Mouse (Mus musculus) bone marrow, adult 2 months (tissue): ENCODE measurements around the gene Cd80. TPM values are rescaled to one million over a fixed set of nuclear protein-coding genes. Genes with fewer than 3 reads are reported as not detected.

Experiments
- H3K27ac ChIP-seq: fragments of 200-500 bp; 2 replicates; pipeline ENCODE4 v1.5.1; 2012; ENCODE audit warnings: low read depth, mild to moderate bottlenecking, control low read depth, inconsistent platforms, low read length; ENCODE audit not compliant: control insufficient read depth, poor library complexity, insufficient read depth
- H3K4me1 ChIP-seq: fragments of 200-500 bp; 2 replicates; pipeline ENCODE4 v1.6.1; 2011; ENCODE audit warnings: low read length; ENCODE audit not compliant: control insufficient read depth, insufficient read depth
- H3K4me3 ChIP-seq: fragments of 200-500 bp; replicated peaks from 2 replicates; pipeline ENCODE3; 2011; ENCODE audit warnings: mild to moderate bottlenecking, low read depth, low read length, control low read depth; ENCODE audit not compliant: control insufficient read depth
- CTCF ChIP-seq: fragments of 200-500 bp; IDR thresholded peaks from 2 replicates; pipeline ENCODE4 v1.5.1; 2011; ENCODE audit warnings: low read length, control low read depth; ENCODE audit not compliant: control insufficient read depth, insufficient read depth
- POLR2A ChIP-seq: fragments of 200-500 bp; IDR thresholded peaks from 2 replicates; pipeline ENCODE4 v1.6.1; 2011; ENCODE audit warnings: low read depth, mild to moderate bottlenecking, control low read depth, low read length, borderline replicate concordance; ENCODE audit not compliant: control insufficient read depth
- WGBS: fragments of 180-500 bp; shearing (Covaris S2); methylation state at CpG from one replicate; pipeline ENCODE4 v1.1.7; 2018; 5-methylcytosine and 5-hydroxymethylcytosine counted together
- polyA plus RNA-seq: library from polyadenylated mRNA; stranded (reverse); fragments of >200 nt; gene quantifications from 2 replicates; pipeline ENCODE4 v1.2.4, GENCODE M21; 2011; ENCODE audit warnings: low replicate concordance; ENCODE audit not compliant: missing spikeins, insufficient read depth, insufficient read length

The Cd80 gene
- polyA plus RNA-seq, 1 experiment: 1.6 TPM

DNA sequence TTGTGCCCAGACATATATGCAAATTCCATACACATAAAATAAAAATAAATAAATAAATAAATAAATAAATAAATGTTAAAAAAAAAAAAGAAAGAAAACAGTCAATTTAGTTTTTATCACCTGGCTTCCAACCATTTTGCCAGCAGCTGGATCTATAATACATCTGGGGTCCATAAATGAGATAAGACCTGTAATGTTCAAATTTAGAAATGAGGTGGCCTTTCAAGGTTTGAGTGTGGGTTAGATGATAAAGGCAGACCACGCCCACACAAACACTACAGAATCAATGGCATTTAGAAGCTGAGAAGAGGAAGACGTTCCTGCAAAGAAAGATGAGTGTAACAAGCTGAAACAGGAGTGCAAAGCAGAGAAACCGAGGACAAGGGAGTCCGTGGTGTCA, 26.0 kb downstream of the Cd80 start:
- no peak overlapping the region for H3K4me3 ChIP-seq

DNA sequence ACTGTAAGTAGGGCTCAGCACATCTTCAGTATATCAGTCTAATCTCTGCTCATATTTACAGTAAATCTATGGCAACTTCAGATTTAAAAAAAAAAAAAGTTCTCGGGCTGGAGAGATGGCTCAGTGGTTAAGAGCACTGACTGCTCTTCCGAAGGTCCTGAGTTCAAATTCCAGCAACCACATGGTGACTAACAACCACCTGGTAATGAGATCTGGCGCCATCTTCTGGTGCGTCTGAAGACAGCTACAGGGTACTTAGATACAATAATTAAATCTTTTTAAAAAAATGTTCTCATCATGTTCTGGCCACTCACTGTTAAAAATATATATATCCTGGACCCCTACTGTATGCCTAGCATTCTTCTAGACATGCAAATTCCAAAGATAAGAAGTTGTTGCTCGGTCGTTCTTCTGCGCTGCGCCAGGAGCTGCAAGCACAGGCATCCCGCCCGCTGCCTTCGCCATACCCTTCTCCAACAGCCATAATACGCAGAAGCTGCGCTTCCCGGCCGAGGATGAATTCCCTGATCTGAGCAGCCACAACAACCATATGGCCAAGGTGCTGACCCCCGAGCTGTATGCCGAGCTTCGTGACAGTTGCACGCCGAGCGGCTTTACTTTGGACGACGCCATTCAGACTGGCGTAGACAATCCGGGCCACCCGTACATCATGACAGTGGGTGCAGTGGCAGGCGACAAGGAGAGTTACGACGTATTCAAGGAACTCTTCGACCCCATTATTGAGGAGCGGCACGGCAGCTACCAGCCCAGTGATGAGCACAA, 27.6 kb downstream of the Cd80 start:
- Histone ChIP-seq H3K4me3 (peak overlapping the region; percentile 29), H3K27ac (no peak overlapping the region), H3K4me1 (peaks cover 1% of the 10 kb centered on the region)
- 19% methylated on average over 32 of the region's 32 CpGs for WGBS
- no peak for TF ChIP-seq POLR2A
- peak; percentile 9; the same call in 1 of the 2 replicates for TF ChIP-seq CTCF

More for the DNA sequence above, 26.0 kb downstream of the Cd80 start:
- 65% methylated on average over 4 of the region's 4 CpGs for WGBS
- Histone ChIP-seq H3K27ac (no peak overlapping the region), H3K4me1 (peaks cover 1% of the 10 kb centered on the region)
- TF ChIP-seq POLR2A (no peak), CTCF (no peak)

DNA sequence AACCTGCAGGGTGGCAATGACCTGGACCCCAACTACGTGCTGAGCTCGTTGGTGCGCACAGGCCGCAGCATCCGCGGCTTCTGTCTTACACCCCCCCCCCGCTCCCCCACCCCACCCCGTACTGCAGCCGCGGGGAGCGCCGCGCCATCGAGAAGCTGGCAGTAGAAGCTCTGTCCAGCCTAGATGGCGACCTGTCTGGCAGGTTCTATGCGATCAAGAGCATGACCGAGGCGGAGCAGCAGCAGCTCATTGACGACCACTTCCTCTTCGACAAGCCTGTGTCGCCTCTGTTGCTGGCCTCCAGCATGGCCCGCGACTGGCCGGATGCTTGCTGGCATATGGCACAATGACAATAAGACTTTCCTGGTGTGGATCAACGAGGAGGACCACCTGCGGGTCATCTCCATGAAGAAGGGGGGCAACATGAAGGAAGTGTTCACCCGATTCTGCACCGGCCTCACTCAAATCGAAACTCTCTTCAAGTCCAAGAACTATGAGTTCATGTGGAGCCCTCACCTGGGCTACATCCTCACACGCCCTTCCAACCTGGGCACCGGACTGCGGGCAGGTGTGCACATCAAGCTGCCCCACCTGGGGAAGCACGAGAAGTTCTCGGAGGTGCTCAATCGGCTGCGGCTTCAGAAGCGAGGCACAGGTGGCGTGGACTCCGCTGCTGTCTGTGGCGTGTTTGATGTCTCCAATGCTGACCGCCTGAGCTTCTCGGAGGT, 28.4 kb downstream of the Cd80 start:
- H3K27ac ChIP-seq: peak overlapping the region; percentile 12; the same call in 1 of the 2 replicates
- TF ChIP-seq POLR2A: no peak
- no peak for TF ChIP-seq CTCF
- peaks cover 1% of the 10 kb centered on the region for H3K4me1 ChIP-seq
- WGBS: 15% methylated on average over 42 of the region's 42 CpGs
- peak overlapping the region; percentile 51 for H3K4me3 ChIP-seq

DNA sequence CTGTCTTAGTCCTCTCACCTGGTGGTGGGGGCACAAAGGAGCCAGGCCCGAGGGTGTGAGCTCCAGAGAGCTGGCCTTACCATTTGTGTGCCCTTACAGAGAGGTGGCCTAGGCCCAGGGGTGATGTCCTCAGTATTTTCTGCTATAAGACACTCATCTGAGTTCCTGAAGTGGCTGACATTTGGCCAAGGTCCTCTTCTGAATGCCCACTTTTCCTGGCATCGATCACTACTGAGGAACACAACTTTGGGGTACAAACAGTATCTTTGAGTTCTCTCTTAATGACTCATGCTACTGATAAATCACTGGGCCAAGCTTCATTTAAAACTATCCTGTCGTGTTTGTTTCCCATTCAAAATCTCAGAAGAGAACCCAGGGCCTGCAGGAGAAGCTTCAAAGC, 37.2 kb downstream of the Cd80 start:
- TF ChIP-seq POLR2A: no peak
- no peak for TF ChIP-seq CTCF
- Histone ChIP-seq H3K27ac (no peak overlapping the region), H3K4me1 (no peaks in the 10 kb centered on the region), H3K4me3 (no peak overlapping the region)
- WGBS: 75% methylated on average over 3 of the region's 3 CpGs

DNA sequence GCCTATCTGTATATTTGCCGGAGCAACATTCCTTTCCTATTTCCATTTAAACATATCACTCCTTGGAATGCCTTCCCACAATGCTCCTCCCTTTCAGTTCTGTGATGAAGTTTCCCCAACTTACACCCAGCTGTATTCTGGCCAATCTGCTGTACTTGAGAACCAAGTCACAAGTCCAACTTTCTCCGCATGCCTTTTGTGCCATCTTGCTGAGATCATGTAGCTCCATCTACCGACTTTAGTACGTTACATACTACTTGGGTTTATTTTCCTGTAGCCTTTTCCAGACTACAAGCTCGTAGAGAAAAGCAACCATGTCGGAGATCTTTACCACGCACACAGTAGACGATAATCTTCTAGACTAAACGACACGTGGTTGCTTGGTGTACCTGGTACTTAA, 38.5 kb downstream of the Cd80 start:
- no peak for TF ChIP-seq POLR2A
- TF ChIP-seq CTCF: no peak
- Histone ChIP-seq H3K27ac (no peak overlapping the region), H3K4me1 (no peaks in the 10 kb centered on the region), H3K4me3 (no peak overlapping the region)
- 80% methylated on average over 10 of the region's 10 CpGs for WGBS

DNA sequence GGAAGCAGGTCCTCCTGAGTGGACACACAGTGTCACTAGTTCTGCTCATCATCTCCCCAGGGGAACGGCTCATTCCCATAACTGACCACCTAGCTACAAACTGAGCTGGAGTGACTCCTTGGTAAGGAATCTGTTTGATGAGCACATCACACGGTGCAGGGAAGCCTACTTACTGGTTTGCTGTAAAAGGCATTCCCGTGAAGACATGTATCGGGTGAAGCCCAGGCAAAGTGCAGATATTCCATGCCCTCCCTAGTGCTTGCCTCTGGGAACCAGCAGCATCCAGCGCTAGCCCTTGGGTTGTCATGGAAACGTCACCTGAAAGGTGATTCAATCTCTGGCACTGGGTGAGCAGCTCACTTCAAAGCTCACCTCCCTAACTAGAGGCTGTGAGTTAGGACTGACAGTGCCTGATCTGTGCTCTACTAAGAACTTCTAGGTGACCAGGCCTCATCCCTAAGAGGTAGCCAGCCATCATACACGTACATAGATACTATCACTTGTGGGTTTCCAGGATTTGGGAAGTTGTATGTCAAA, 41.3 kb downstream of the Cd80 start:
- WGBS: 91% methylated on average over 7 of the region's 7 CpGs

GRCm38 (mm10) chr16:38502469-38502868, 47.1 kb downstream of the Cd80 start:
- Histone ChIP-seq H3K4me3 (no peak overlapping the region), H3K27ac (no peak overlapping the region), H3K4me1 (no peaks in the 10 kb centered on the region)
- no peak for TF ChIP-seq POLR2A
- no peak for TF ChIP-seq CTCF
- 89% methylated on average over 10 of the region's 10 CpGs for WGBS

More for the DNA sequence above, 41.3 kb downstream of the Cd80 start:
- no peak overlapping the region for H3K27ac ChIP-seq
- no peaks in the 10 kb centered on the region for H3K4me1 ChIP-seq
- TF ChIP-seq CTCF (no peak), POLR2A (no peak)
- no peak overlapping the region for H3K4me3 ChIP-seq

GRCm38 (mm10) chr16:38503528-38503927, 48.2 kb downstream of the Cd80 start:
- TF ChIP-seq POLR2A (no peak), CTCF (no peak)
- no peak overlapping the region for H3K4me3 ChIP-seq
- WGBS: 70% methylated on average over 4 of the region's 4 CpGs
- H3K27ac ChIP-seq: no peak overlapping the region
- no peaks in the 10 kb centered on the region for H3K4me1 ChIP-seq
